Mouse (Mus musculus) heart, postnatal 36 days (tissue): ENCODE measurements around the gene Prph. TPM values are rescaled to one million over a fixed set of nuclear protein-coding genes. Genes with fewer than 3 reads are reported as not detected.
A peak's percentile ranks its signal among the peaks of the same experiment; 100 is the strongest.

Experiments
- DNase-seq, 2 experiments: peaks; one replicate each; pipeline ENCODE4 v3.0.0; 2021 to 2022
- intact Hi-C: fragments of 180-260 bp; cut with DNase I; formaldehyde crosslinking; loops from one replicate; pipeline ENCODE4 v1.15.1; 2025
- total RNA-seq, 2 experiments: library from RNA; stranded (reverse); gene quantifications; 2 replicates each; pipeline ENCODE4 v1.2.3; 2021

Prph gene
- total RNA-seq, result under 1 TPM; 0.14 to 0.94 TPM

GRCm38 (mm10) chr15:99055040-99055439, at the start of gene Prph:
Gene Prph (plus strand): TSS chr15:99055174.
- intact Hi-C loops, result no loop called here
- no peak for DNase-seq

GRCm38 (mm10) chr15:99008801-99009241, 46.2 kb upstream of the Prph start:
- no peak for DNase-seq
- intact Hi-C loops, result no loop called here

DNA sequence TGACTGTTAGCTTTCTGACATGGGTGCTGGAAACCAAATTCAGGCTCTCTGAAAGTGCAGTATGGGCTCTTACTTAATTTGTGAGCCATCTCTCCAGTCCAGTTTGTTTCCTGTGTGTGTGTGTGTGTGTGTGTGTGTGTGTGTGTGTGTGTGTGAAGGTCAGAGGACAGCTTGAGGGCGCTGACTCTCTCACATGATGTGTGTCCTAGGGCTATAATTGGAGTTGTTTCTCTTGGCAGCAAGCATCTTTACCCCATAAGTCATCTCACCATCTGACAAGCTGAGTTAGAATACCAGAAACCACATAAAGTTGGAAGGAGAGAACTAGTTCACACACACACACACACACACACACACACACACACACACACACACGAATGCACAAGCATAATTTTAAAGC, 44.1 kb upstream of the Prph start:
- intact Hi-C loops, result no loop called here
- no peak for DNase-seq

- no peak for DNase-seq
These were observed 43.0 kb upstream of the Prph start for GRCm38 (mm10) chr15:99011946-99012345.

GRCm38 (mm10) chr15:99014496-99015030, 40.4 kb upstream of the Prph start:
- DNase-seq, result no peak
- intact Hi-C loops, result no loop called here

More at GRCm38 (mm10) chr15:99011946-99012345, 43.0 kb upstream of the Prph start:
- intact Hi-C loops, result no loop called here

- no peak for DNase-seq
- intact Hi-C loops, result no loop called here
These were observed 37.6 kb upstream of the Prph start for GRCm38 (mm10) chr15:99017355-99017761.

DNA sequence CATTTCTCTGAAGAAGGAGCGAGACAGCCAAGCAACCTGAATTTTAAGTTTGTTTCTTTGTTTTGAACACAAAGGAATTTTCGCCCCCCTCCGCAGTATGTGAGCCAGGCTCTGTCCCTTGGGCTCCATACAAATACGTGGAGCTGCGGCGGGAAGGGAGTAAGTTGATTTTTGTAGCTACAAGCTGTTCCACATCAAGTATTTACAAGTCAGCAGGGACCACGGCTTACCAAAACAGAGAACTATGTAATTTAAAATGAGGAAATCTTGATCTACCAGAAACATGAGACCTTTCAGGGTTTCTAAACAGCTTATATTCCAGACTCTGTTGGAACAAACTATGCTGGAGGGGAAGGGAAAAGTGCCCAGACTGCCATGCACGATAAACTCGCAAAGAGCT, 37.0 kb upstream of the Prph start:
- intact Hi-C loops, result no loop called here
- DNase-seq, result no peak

GRCm38 (mm10) chr15:99018630-99019029, 36.3 kb upstream of the Prph start:
- intact Hi-C loops, result no loop called here
- DNase-seq, result no peak

DNA sequence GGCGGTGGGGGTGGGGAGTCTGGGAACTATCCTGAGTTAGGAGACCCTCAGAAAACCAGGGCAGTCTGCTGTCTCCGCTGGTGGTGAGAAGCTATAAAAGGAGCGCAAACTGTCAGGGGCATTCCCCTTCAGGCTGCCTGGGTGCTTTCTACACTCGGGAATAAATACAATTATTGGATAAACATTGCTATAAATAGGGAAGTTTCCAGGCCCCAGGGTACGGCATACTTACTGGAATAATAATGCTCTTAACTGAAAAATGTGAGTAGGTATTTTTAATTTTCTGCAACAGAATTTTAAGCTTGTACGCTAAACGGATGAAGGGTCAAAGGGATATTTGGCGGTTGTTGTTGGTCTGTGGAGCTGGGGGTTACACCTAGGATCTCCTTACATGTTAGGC, 35.5 kb upstream of the Prph start:
- intact Hi-C loops, result no loop called here
- DNase-seq, result no peak

DNA sequence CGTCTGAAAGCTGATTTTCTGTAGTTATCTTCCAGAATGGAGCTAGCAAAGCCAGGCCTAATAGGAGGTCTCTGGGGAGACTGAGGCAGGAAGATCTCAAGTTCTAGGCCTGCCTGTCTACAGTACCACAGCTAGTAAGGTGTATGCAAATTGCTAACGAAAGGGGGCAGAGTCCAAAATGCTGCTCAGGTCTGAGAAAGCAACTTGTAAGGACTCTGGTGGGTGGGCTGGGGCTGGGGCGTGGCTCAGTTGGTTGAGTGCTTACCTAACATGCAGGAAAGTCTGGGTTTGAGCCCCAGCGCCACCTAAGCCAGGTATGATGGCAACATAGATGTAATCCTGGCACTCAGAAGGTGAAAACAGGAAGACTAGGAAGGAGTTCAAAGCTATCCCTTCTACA, 34.8 kb upstream of the Prph start:
- no peak for DNase-seq
- intact Hi-C loops, result no loop called here

DNA sequence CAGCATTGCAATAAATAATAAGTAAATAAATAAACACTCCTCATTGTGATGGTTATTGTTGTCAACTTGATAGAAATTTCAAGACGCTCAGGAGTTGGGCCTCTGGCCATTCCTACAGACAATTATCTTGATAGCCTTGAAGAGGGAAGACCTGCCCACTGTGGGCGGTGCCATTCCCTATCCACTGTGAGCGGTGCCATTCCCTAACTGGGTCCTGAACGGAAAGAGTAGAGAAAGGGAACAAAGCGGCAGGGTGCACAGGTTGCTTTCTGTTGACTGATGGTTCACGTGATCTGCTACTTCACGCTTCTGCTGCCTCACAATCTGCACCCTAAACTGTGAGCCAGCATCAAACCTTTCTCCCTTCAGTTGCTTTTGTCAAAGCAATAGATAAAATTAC, 33.7 kb upstream of the Prph start:
- no peak for DNase-seq
- intact Hi-C loops, result no loop called here

DNA sequence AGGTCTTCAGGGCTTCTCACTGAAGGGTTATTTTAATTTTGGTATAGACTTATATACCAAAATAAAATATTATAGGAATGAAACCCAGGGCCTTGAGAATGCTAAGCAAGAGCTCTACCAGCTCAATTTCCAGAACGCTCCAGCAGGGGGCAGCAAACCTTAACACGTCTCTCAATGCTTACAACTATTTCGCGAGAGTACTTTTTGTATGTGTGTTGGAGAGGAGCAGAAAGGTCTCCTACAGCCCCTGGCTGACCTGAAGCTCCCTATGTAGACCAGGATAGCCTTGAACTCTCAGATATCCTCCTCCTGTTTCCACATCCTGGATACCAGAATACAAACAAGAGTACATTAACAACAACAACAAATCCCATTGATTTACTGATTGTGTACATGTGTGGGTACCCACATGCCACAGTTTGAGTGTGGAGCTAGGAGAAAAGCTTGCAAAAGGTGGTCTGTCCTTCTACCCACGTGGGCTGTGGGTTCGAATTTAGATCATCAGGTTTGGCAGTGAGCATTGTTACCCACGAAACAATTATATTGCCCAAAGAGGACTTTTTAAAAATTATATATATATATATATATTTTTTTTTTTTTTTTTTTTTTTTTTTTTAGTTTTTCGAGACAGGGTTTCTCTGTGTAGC, 30.2 kb upstream of the Prph start:
- intact Hi-C loops, result no loop called here
- DNase-seq, result peak; percentile 82 to 88

- DNase-seq, result no peak
- intact Hi-C loops, result no loop called here
These were observed 29.6 kb upstream of the Prph start for GRCm38 (mm10) chr15:99025414-99025813.

DNA sequence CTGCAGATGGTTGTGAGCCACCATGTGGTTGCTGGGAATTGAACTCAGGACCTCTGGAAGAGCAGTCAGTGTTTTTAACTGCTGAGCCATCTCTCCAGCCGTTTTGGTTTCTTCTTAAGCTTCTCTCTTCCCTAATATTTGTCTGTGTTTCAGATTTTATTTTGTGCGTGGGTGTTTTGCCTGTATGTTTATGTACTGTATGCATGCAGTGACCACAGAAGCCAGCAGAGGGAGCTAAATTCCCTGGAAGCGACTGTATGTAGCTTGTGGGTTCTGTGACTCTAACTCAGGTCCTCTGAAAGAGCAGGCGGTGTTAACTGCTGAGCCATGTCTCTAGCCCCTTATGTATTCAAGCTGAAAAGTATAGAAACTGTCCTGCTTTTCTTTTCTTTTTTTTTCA, 28.7 kb upstream of the Prph start:
- peak in 1 of 2 experiments; percentile 40 for DNase-seq
- intact Hi-C loops, result no loop called here

GRCm38 (mm10) chr15:99027116-99027515, 27.9 kb upstream of the Prph start:
- no peak for DNase-seq
- intact Hi-C loops, result no loop called here

- no peak for DNase-seq
- intact Hi-C loops, result no loop called here
These were observed 26.0 kb upstream of the Prph start for GRCm38 (mm10) chr15:99028874-99029458.

- intact Hi-C loops, result no loop called here
- peak; percentile 90 to 92 for DNase-seq
These were observed 25.1 kb upstream of the Prph start, which contains the start of gene Tuba1c for GRCm38 (mm10) chr15:99029619-99030584. Gene Tuba1c (plus strand): TSS chr15:99029891.

DNA sequence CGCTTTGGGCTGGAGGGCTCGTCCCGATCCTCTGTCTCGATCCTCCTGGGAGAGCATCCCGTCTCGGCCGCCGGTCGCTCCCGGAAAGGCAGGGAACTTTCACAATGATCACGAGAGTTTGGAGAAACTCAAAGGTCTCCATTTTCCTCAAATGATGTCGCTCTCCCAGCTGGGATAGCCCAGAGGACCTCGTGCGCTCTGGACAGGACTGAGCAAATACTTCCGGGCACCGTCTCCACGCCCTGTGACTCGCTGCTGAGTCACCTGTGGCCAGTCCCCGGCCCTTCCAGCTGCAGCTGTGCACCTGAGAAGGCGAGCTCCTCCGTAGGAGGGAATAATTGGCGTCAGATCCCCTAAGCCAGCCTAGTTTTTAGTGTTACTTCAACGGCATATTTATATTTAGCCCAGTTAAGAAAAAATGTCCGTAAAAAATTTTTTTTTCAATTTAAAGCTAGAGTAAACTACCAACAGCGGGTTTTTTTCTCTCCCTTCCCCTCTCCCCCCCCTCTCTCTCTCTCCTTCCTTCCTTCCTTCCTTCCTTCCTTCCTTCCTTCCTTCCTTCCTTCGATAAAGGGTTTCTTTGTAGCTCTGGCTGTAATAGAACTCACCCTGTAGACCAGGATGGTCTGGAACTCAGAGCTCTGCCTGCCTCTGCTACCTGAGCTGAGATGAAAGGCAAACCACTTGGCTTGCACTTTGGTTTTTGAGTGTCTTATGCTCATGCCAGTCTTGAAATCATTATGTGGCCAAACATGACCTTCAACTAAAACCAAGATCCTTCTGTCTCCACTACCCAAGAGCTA, 24.2 kb upstream of the Prph start:
- DNase-seq, result peak in 1 of 2 experiments; percentile 33
- intact Hi-C loops, result no loop called here

DNA sequence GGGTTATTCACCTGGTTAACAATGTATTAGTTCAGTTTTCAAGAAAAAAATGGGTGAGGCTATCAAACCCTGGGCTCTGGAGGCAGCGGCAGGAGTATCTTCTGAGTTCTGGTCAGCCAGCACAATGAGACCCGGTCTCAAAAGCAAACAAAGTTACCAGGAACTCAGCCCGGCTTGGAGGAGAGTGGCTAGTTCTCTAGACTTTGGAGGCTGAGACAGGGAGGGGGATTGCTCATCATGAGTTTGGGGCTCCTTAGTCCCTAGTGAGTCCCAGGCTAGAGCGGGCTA, 23.6 kb upstream of the Prph start:
- DNase-seq, result no peak

DNA sequence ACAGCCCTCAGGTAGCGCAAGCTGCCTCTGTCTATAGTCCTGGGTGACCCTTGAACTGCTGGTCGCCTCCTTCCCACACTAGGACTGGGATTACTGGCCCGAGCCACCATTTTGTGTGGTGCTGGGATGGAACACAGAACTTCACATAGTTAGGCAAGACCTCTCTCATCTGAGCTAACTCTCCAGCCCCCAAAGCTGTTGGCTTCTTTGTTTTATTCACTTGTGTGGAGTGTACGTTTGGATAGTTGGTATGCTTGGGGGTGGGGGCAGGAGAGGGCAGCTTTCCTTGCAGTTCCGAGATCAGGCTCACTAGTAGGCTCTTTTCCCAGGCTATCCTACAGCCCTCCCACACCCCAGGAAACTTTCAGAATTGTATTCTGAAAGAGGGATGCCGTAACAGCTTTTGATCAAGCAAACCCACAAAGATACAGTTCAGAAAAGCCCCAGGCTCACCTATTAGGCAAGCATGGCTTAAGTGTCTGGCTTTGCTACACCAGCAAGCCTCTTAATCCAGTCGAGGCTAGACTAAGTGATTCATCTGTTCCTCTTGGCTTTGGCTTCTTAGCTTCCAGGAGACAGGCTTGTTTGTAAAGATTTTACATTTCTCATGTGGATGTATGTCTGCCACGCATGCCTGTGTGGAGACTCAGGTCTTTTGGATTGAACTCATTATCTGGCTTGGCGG, 22.8 kb upstream of the Prph start:
- intact Hi-C loops, result no loop called here
- DNase-seq, result no peak

More for the DNA sequence above, 23.6 kb upstream of the Prph start:
- intact Hi-C loops, result no loop called here
